Mouse (Mus musculus): ENCODE results near the gene Gm11060. TPM values are rescaled to one million over a fixed set of nuclear protein-coding genes. Genes with fewer than 3 reads are reported as not detected.

The Gm11060 gene
- polyA plus RNA-seq, 1 experiment = not detected

- H3K27me3 ChIP-seq (replicated peaks) = peaks cover 7% of the 10 kb centered on the region
- no peaks in the 10 kb centered on the region for H3K4me1 ChIP-seq
- H3K9me3 ChIP-seq = 0 out of 2 replicates have a peak, but pooled peaks cover 5% of the 10 kb centered on the region
- H3K36me3 ChIP-seq (replicated peaks; ENCODE audit: low read length) = no peaks in the 10 kb centered on the region
- H3K4me3 ChIP-seq (replicated peaks) = no peak overlapping the region
- no peak for TF ChIP-seq FLI1 (IDR thresholded peaks at IDR 0.05; ENCODE audit: low read length)
These were observed 9.5 kb upstream of the Gm11060 start for GRCm38 (mm10) chr2:105082256-105082790.

- H3K4me3 ChIP-seq (replicated peaks) = no peak overlapping the region
- TF ChIP-seq GATA1 (IDR thresholded peaks at IDR 0.05; ENCODE audit: borderline replicate concordance, low read length) (0 out of 3 replicates have a peak, but pooled peaks have one; percentile 22), FLI1 (IDR thresholded peaks at IDR 0.05; ENCODE audit: low read length) (no peak)
- H3K36me3 ChIP-seq (replicated peaks; ENCODE audit: low read length) = no peaks in the 10 kb centered on the region
- H3K4me1 ChIP-seq = peaks cover 4% of the 10 kb centered on the region
- peaks cover 11% of the 10 kb centered on the region for H3K27me3 ChIP-seq (replicated peaks)
- peaks cover 11% of the 10 kb centered on the region; the same call in 1 of the 2 replicates for H3K9me3 ChIP-seq
These were observed 7.8 kb upstream of the Gm11060 start for GRCm38 (mm10) chr2:105084035-105084434.

GRCm38 (mm10) chr2:105086081-105086480 lies 5.7 kb upstream of the Gm11060 start:
- Histone ChIP-seq H3K9me3 (peaks cover 11% of the 10 kb centered on the region; the same call in 1 of the 2 replicates), H3K4me1 (peaks cover 4% of the 10 kb centered on the region), H3K4me3 (replicated peaks) (no peak overlapping the region), H3K36me3 (replicated peaks; ENCODE audit: low read length) (no peaks in the 10 kb centered on the region), H3K27me3 (replicated peaks) (peaks cover 11% of the 10 kb centered on the region)
- TF ChIP-seq GATA1 (IDR thresholded peaks at IDR 0.05; ENCODE audit: borderline replicate concordance, low read length) (no peak), FLI1 (IDR thresholded peaks at IDR 0.05; ENCODE audit: low read length) (no peak)

GRCm38 (mm10) chr2:105088005-105088404 lies 3.8 kb upstream of the Gm11060 start:
- Histone ChIP-seq H3K36me3 (replicated peaks; ENCODE audit: low read length) (no peaks in the 10 kb centered on the region), H3K9me3 (peaks cover 11% of the 10 kb centered on the region; the same call in 1 of the 2 replicates), H3K4me3 (replicated peaks) (no peak overlapping the region), H3K4me1 (peaks cover 4% of the 10 kb centered on the region), H3K27me3 (replicated peaks) (peaks cover 7% of the 10 kb centered on the region)
- TF ChIP-seq GATA1 (IDR thresholded peaks at IDR 0.05; ENCODE audit: borderline replicate concordance, low read length) (no peak), FLI1 (IDR thresholded peaks at IDR 0.05; ENCODE audit: low read length) (no peak)

- H3K27me3 ChIP-seq (replicated peaks) = peaks cover 5% of the 10 kb centered on the region
- peaks cover 7% of the 10 kb centered on the region; the same call in 1 of the 2 replicates for H3K9me3 ChIP-seq
- H3K36me3 ChIP-seq (replicated peaks; ENCODE audit: low read length) = no peaks in the 10 kb centered on the region
- TF ChIP-seq FLI1 (IDR thresholded peaks at IDR 0.05; ENCODE audit: low read length) (no peak), GATA1 (IDR thresholded peaks at IDR 0.05; ENCODE audit: borderline replicate concordance, low read length) (no peak)
- peaks cover 4% of the 10 kb centered on the region for H3K4me1 ChIP-seq
- no peak overlapping the region for H3K4me3 ChIP-seq (replicated peaks)
These were observed 2.7 kb upstream of the Gm11060 start for GRCm38 (mm10) chr2:105089083-105089482.

GRCm38 (mm10) chr2:105089581-105090508 lies 2.0 kb upstream of the Gm11060 start:
- Histone ChIP-seq H3K4me1 (peaks cover 4% of the 10 kb centered on the region), H3K36me3 (replicated peaks; ENCODE audit: low read length) (no peaks in the 10 kb centered on the region), H3K9me3 (peaks cover 7% of the 10 kb centered on the region; the same call in 1 of the 2 replicates), H3K27me3 (replicated peaks) (peaks cover 5% of the 10 kb centered on the region), H3K4me3 (replicated peaks) (no peak overlapping the region)
- TF ChIP-seq FLI1 (IDR thresholded peaks at IDR 0.05; ENCODE audit: low read length) (no peak), GATA1 (IDR thresholded peaks at IDR 0.05; ENCODE audit: borderline replicate concordance, low read length) (no peak)

- Histone ChIP-seq H3K36me3 (replicated peaks; ENCODE audit: low read length) (no peaks in the 10 kb centered on the region), H3K4me3 (replicated peaks) (no peak overlapping the region), H3K9me3 (peaks cover 7% of the 10 kb centered on the region; the same call in 1 of the 2 replicates), H3K27me3 (replicated peaks) (peaks cover 4% of the 10 kb centered on the region), H3K4me1 (peaks cover 4% of the 10 kb centered on the region)
- TF ChIP-seq FLI1 (IDR thresholded peaks at IDR 0.05; ENCODE audit: low read length) (no peak), GATA1 (IDR thresholded peaks at IDR 0.05; ENCODE audit: borderline replicate concordance, low read length) (no peak)
These were observed 827 bp upstream of the Gm11060 start for GRCm38 (mm10) chr2:105090991-105091390.

GRCm38 (mm10) chr2:105097294-105097953 lies 5.6 kb downstream of the Gm11060 start:
- TF ChIP-seq GATA1 (IDR thresholded peaks at IDR 0.05; ENCODE audit: borderline replicate concordance, low read length) (no peak), FLI1 (IDR thresholded peaks at IDR 0.05; ENCODE audit: low read length) (no peak)
- Histone ChIP-seq H3K36me3 (replicated peaks; ENCODE audit: low read length) (no peaks in the 10 kb centered on the region), H3K9me3 (no peaks in the 10 kb centered on the region), H3K27me3 (replicated peaks) (no peaks in the 10 kb centered on the region), H3K4me3 (replicated peaks) (no peak overlapping the region), H3K4me1 (no peaks in the 10 kb centered on the region)

GRCm38 (mm10) chr2:105099410-105099809 lies 7.6 kb downstream of the Gm11060 start:
- H3K4me1 ChIP-seq = no peaks in the 10 kb centered on the region
- H3K4me3 ChIP-seq (replicated peaks) = no peak overlapping the region
- no peaks in the 10 kb centered on the region for H3K9me3 ChIP-seq
- no peak for TF ChIP-seq FLI1 (IDR thresholded peaks at IDR 0.05; ENCODE audit: low read length)
- no peak for TF ChIP-seq GATA1 (IDR thresholded peaks at IDR 0.05; ENCODE audit: borderline replicate concordance, low read length)
- H3K27me3 ChIP-seq (replicated peaks) = peaks cover 2% of the 10 kb centered on the region
- no peaks in the 10 kb centered on the region for H3K36me3 ChIP-seq (replicated peaks; ENCODE audit: low read length)

All from megakaryocyte, embryonic 14.5 days (primary cell).